Mouse (Mus musculus) kidney, postnatal 10 days (tissue): ENCODE measurements around the gene Kcnk3.
A peak's percentile ranks its signal among the peaks of the same experiment; 100 is the strongest.

ENCODE experiments used
- DNase-seq: peaks from one replicate; pipeline ENCODE4 v3.0.0; 2021; ENCODE audit warnings: mixed read lengths

Kcnk3 gene

GRCm38 (mm10) chr5:30647815-30648560 is 60.0 kb downstream of the Kcnk3 start, which contains the start of gene Slc35f6:
Slc35f6 (plus strand) TSS chr5:30647933.
- DNase-seq, result peak; percentile 97

- no peak for DNase-seq
Measured at GRCm38 (mm10) chr5:30649558-30649957, 61.6 kb downstream of the Kcnk3 start.

- DNase-seq, result no peak
Measured at GRCm38 (mm10) chr5:30650756-30651155, 62.8 kb downstream of the Kcnk3 start.

- DNase-seq, result no peak
Measured at GRCm38 (mm10) chr5:30651554-30651953, 63.6 kb downstream of the Kcnk3 start.

GRCm38 (mm10) chr5:30653246-30653645 is 65.3 kb downstream of the Kcnk3 start:
- DNase-seq, result no peak

GRCm38 (mm10) chr5:30655042-30655441 is 67.1 kb downstream of the Kcnk3 start:
- no peak for DNase-seq

- DNase-seq, result no peak
Measured at GRCm38 (mm10) chr5:30655526-30656195, 67.7 kb downstream of the Kcnk3 start.

GRCm38 (mm10) chr5:30659042-30659441 is 71.1 kb downstream of the Kcnk3 start:
- no peak for DNase-seq

GRCm38 (mm10) chr5:30660278-30660677 is 72.3 kb downstream of the Kcnk3 start:
- DNase-seq, result no peak

- no peak for DNase-seq
Measured at GRCm38 (mm10) chr5:30660813-30661212, 72.8 kb downstream of the Kcnk3 start.

GRCm38 (mm10) chr5:30665360-30665759 is 77.4 kb downstream of the Kcnk3 start:
- no peak for DNase-seq

- DNase-seq, result no peak
Measured at GRCm38 (mm10) chr5:30665968-30666367, 78.0 kb downstream of the Kcnk3 start.

GRCm38 (mm10) chr5:30666391-30667195 is 78.6 kb downstream of the Kcnk3 start, which contains the start of gene Cenpa:
Cenpa (plus strand) TSS chr5:30666777.
- DNase-seq, result peak; percentile 91

GRCm38 (mm10) chr5:30667215-30667614 is 79.2 kb downstream of the Kcnk3 start:
- no peak for DNase-seq

- DNase-seq, result no peak
Measured at GRCm38 (mm10) chr5:30667686-30668085, 79.7 kb downstream of the Kcnk3 start.

- no peak for DNase-seq
Measured at GRCm38 (mm10) chr5:30668637-30669495, 80.9 kb downstream of the Kcnk3 start.

GRCm38 (mm10) chr5:30669496-30669830 is 81.5 kb downstream of the Kcnk3 start:
- DNase-seq, result no peak

GRCm38 (mm10) chr5:30670091-30670490 is 82.1 kb downstream of the Kcnk3 start:
- DNase-seq, result no peak

- DNase-seq, result no peak
Measured at GRCm38 (mm10) chr5:30674001-30674400, 86.0 kb downstream of the Kcnk3 start.
